8 mouse cellular contexts compared by ENCODE assay signal in genomic region chr13:21279559-21279958, GRCm38 (mm10). TPM values are rescaled to one million over a fixed set of nuclear protein-coding genes. Genes with fewer than 3 reads are reported as not detected.
DNase-seq lines count a peak whose midpoint lies in the region; ATAC-seq and TF ChIP-seq lines count a peak whose summit lies in the region.

No protein-coding gene starts in this region.

- DNase-seq in MEL-GATA-1-ER (ENCODE audit: extremely low read depth, low read depth), result peak; percentile 89
- DNase-seq in cerebellum, adult 2 months, result peak; percentile 84 to 88
- DNase-seq in forelimb bud, embryonic 11.5 days (ENCODE audit: low read depth, low spot score), result peak; percentile 91
- DNase-seq in layer of hippocampus, adult 8-10 months (ENCODE audit: low spot score in 2 of 2), result peak; percentile 82 to 92
- DNase-seq in lung, embryonic 14.5 days, result peak; percentile 98
- peak; percentile 7 to 48 for DNase-seq in thymus, adult 18-20 months

- 0 out of 2 replicates have a peak, but pooled peaks cover 3% of the 10 kb centered on the region for H3K4me1 ChIP-seq in cerebellum, adult 2 months (ENCODE audit: control insufficient read depth, insufficient read depth, low read length)
- no peaks in the 10 kb centered on the region for H3K4me1 ChIP-seq in lung, embryonic 14.5 days (ENCODE audit: insufficient read depth)
- peaks cover 4% of the 10 kb centered on the region; the same call in 1 of the 2 replicates for H3K4me1 ChIP-seq in olfactory bulb, adult 2 months (ENCODE audit: control insufficient read depth, insufficient read depth, low read length)

- H3K4me2 ChIP-seq in lung, embryonic 14.5 days, result peak overlapping the region; percentile 76

- H3K4me3 ChIP-seq in cerebellum, adult 2 months (replicated peaks; ENCODE audit: insufficient read depth, low read depth, low read length), result peak overlapping the region; percentile 68
- peak overlapping the region; percentile 49 for H3K4me3 ChIP-seq in lung, embryonic 14.5 days (ENCODE audit: low read depth, low read length)
- H3K4me3 ChIP-seq in olfactory bulb, adult 2 months (ENCODE audit: insufficient read depth, low read depth, low read length), result peak overlapping the region; percentile 36; the same call in 1 of the 2 replicates

- TF ChIP-seq CTCF in cerebellum, adult 2 months (IDR thresholded peaks at IDR 0.05; ENCODE audit: borderline replicate concordance, insufficient read depth, low read depth, low read length), result no peak
- no peak; the same call in 1 of the 2 replicates for TF ChIP-seq CTCF in lung, embryonic 14.5 days (IDR thresholded peaks at IDR 0.05; ENCODE audit: low read depth)
- TF ChIP-seq CTCF in olfactory bulb, adult 2 months (IDR thresholded peaks at IDR 0.05; ENCODE audit: insufficient read depth, low read depth, low read length), result no peak

- H3K36me3 ChIP-seq in lung, embryonic 14.5 days (ENCODE audit: insufficient read depth), result no peaks in the 10 kb centered on the region

- ATAC-seq in hematopoietic stem cell, adult 5-6 weeks (replicated peaks in 1 of 2; ENCODE audit: insufficient read depth in 1 of 2, low FRiP score in 2 of 2, low TSS enrichment in 1 of 2, low read depth in 1 of 2, poor library complexity in 2 of 2, severe bottlenecking in 2 of 2), result peak; percentile 70 to 74
- peak; percentile 72 for ATAC-seq in lung, embryonic 14.5 days (ENCODE audit: insufficient read depth)

- peak overlapping the region; percentile 32; the same call in 1 of the 2 replicates for H3K9ac ChIP-seq in lung, embryonic 14.5 days

- under 1% methylated on average over 13 of the region's 13 CpGs for WGBS in cerebellum, adult 2 months
- under 1% methylated on average over 13 of the region's 13 CpGs for WGBS in lung, embryonic 14.5 days
- whole genome bisulfite sequencing in olfactory bulb, adult 2 months, result under 1% methylated on average over 13 of the region's 13 CpGs

- no peaks in the 10 kb centered on the region for H3K27me3 ChIP-seq in cerebellum, adult 2 months (ENCODE audit: control insufficient read depth, insufficient read depth, low read length)
- H3K27me3 ChIP-seq in lung, embryonic 14.5 days (ENCODE audit: insufficient read depth, low read length), result no peaks in the 10 kb centered on the region

- H3K9me3 ChIP-seq in lung, embryonic 14.5 days (ENCODE audit: low read depth, low read length), result no peaks in the 10 kb centered on the region

- no peak for TF ChIP-seq POLR2A in cerebellum, adult 2 months (IDR thresholded peaks at IDR 0.05; ENCODE audit: borderline replicate concordance, insufficient read depth, low read length)
- TF ChIP-seq POLR2A in olfactory bulb, adult 2 months (IDR thresholded peaks at IDR 0.05; ENCODE audit: insufficient read depth, low read depth, low read length), result no peak

- H3K27ac ChIP-seq in cerebellum, adult 2 months (ENCODE audit: insufficient read depth, low read length), result no peak overlapping the region
- H3K27ac ChIP-seq in lung, embryonic 14.5 days (ENCODE audit: low read depth), result no peak overlapping the region
- no peak overlapping the region for H3K27ac ChIP-seq in olfactory bulb, adult 2 months (ENCODE audit: insufficient read depth, low read depth, low read length)

RNA-seq across cellular contexts. Expression of gene Gpx5, which starts 13.0 kb away (rescaled TPM):
- polyA plus RNA-seq in cerebellum, adult 2 months (2012; rRNA removed), result not detected in 2 replicates
- not detected in 2 replicates for total RNA-seq in hematopoietic stem cell, adult 5-6 weeks (2017)
- total RNA-seq in layer of hippocampus, adult 8-10 months (2022), result not detected
- not detected in 2 replicates for polyA plus RNA-seq in lung, embryonic 14.5 days (2014; fragmentation: Nextera tagmentation; extraction: Ambion mirVana)
- polyA plus RNA-seq in olfactory bulb, adult 2 months (2012; ENCODE audit: insufficient read depth, insufficient read length, low replicate concordance, missing spikeins), result not detected in 2 replicates

RNA-seq across cellular contexts. Expression of gene Gpx6, which starts 32.4 kb away (rescaled TPM):
- polyA plus RNA-seq in cerebellum, adult 2 months (2012; rRNA removed), result 0.25 and 0.33 TPM in 2 replicates
- not detected in 2 replicates for total RNA-seq in hematopoietic stem cell, adult 5-6 weeks (2017)
- not detected for total RNA-seq in layer of hippocampus, adult 8-10 months (2022)
- not detected in 2 replicates for polyA plus RNA-seq in lung, embryonic 14.5 days (2014; fragmentation: Nextera tagmentation; extraction: Ambion mirVana)
- not detected in 2 replicates for polyA plus RNA-seq in olfactory bulb, adult 2 months (2012; ENCODE audit: insufficient read depth, insufficient read length, low replicate concordance, missing spikeins)

Comparison
In these comparisons a context has a peak if more than half of its experiments do, and no peak if none do; other contexts are left out.
1. DNase-seq: peak in every context shown above with its lines; median percentile 98 in lung, embryonic 14.5 days; 91 in forelimb bud, embryonic 11.5 days; 89 in MEL-GATA-1-ER; 87 in layer of hippocampus, adult 8-10 months; 86 in cerebellum, adult 2 months; 28 in thymus, adult 18-20 months.